Mouse (Mus musculus) cerebellum, postnatal 36 days (tissue): ENCODE results near the gene Plcg1.

ENCODE experiments used
- DNase-seq, 2 experiments: peaks; one replicate each; pipeline ENCODE4 v3.0.0; 2021 to 2022; ENCODE audit warnings: mixed read lengths in 2 of 2

The Plcg1 gene

DNA sequence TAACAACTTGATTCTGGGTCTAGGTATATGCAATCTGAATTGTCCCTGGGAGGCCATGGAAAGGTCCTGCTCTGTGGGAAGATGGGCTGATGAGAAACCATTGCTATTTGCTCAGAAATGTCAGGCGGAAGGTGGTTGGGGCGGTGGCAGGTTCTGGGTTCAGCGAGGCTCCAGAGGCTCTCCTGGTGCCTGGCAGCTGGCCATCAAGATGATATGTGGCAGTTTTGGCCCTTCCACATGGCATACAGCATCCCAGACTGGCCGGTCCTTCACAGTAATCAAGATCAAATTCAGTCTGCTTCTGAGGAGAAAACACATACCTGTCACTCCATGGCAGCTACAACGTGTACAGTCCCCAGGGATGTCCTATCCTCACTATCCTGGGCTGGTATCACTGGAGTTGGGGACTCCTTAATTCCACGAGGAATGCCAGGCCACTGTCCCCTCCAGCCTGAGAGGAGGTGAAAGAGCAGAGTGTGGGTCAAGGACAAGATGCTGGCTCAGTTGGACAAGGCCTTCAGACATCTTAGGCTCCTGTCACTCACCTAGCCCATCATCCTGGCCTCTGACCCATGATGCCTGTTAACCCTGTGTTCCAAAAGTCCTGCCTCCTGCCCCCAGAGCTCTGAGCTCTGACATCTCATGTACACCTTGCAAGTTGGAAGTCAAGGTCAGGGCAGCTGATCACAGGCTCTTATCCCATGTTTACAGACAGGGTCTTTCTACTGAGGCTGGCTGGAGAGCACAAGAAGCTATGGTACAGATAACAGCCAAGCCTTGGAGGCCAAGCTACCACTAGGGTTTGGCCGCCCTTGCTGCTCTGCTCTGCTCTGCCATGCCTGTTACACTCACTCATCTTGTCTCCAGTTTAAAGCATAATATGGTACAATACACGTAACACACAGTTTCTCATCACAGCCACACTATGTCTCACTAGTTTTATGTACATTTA is 40.5 kb downstream of the Plcg1 start:
- DNase-seq, result peak; percentile 45 to 55

- no peak for DNase-seq
These were observed 46.9 kb downstream of the Plcg1 start for GRCm38 (mm10) chr2:160778034-160778433.

DNA sequence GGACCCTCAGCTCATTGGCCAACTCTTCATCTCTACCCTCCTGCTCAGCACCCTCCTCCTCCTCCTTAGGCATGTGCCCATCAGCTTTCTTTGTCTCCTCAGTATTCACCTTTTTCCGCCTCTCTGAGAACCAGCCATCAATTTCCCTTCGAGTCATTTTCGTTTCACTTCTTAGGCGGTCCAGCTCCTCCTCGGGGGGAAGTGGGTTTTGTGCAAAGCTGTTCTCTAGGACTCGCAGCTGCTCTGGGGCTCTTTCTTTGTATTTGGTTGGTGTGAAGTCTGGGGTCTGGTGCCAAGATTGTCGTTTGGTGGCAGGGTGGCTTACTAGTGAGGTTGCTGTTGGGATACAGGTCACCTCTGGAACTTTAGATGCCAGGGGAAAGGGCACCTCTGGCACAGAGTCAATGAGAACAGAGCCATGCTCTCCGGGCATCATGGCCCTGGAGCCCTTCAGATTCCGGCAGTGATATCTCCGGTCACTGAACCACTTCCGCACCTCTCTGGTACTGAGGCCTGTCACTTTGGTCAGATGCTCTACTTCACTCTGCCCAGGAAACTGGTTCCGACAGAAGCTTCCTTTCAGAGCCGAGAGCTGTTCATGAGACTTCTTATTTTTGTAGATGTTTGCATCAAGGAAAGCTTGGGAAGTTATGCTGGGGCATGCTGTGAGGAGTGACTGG is 49.2 kb downstream of the Plcg1 start:
- DNase-seq, result no peak

- peak; percentile 42 to 44 for DNase-seq
These were observed 49.7 kb downstream of the Plcg1 start for GRCm38 (mm10) chr2:160780834-160781219.

DNA sequence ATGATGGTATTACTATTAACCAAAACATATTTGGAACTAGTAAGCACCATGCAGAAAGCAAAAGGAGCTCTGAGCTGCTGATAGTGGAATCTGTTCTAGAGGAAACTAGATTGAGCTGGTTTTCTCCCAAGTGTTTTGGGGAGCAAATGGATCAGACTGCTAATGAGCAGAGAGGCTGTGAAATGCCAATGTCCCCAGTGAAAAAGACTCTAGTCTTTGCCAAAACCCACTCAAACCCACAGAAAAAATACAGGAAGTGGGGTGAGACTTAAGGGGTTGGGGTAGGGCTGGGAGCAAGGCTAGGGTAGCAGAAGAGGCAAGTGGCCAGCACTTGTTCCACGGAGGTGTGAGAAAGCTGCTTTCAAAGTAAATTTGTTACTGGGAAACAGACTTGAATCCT is 55.2 kb downstream of the Plcg1 start:
- no peak for DNase-seq

- DNase-seq, result no peak
These were observed 57.9 kb downstream of the Plcg1 start for GRCm38 (mm10) chr2:160789046-160789445.

DNA sequence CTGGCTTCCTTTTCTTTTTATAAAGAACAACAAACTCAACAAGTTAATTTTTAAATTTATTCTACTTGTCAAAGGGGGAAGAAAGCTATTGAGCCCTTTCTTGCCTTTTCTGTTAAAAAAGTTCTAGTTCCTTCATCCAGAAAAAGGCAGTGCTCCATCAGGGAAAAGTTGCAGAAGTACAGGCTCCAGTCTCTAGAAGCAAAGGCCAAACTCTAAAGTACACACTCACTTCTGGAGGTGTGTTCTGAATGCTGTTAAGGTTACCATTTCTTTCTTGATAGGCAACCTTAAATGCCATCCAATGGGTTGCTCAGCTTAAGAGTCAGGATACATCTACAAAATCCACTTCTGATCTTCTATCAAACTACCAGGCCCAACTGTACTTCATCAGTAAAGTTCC is 58.6 kb downstream of the Plcg1 start:
- no peak for DNase-seq

DNA sequence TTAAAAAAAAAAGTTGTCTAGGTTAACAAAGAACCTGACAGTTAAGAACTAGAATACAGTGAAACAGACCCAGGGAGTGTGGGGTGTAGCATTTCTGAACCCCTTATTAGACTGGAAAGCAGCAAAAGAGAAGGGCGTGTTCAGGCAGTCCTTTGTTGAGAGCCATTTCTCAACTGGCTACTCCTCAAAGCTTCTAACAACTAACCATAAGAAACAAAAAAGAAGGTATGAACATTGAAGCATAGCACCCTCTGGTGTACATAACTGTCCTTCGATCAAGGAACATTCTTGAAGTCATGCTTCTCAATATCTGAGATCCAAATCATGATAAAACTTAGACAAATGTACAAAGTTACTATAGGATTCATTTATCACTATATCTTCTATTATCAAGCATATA is 62.0 kb downstream of the Plcg1 start:
- DNase-seq, result no peak

- DNase-seq, result peak; percentile 71 to 75
These were observed 65.9 kb downstream of the Plcg1 start for GRCm38 (mm10) chr2:160796973-160797372.

DNA sequence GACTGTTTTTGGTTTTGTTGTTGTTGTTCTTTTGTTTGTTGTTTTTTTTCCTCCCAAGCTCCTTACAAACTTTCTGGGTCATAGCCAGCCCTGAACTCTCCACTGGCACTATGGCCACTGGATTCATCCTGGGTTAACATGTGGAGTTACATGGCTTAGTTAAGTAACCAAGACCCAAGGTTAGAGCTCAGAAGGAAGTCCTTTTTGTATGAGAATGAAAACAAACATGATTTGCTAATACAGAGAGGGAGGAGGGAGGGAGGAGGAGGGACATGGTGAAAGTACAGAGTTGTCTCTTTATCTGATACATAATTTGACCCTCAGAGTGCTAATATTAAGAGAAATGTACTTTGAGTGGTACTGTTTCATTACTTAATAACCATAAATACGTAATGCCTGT is 67.1 kb downstream of the Plcg1 start:
- DNase-seq, result no peak

DNA sequence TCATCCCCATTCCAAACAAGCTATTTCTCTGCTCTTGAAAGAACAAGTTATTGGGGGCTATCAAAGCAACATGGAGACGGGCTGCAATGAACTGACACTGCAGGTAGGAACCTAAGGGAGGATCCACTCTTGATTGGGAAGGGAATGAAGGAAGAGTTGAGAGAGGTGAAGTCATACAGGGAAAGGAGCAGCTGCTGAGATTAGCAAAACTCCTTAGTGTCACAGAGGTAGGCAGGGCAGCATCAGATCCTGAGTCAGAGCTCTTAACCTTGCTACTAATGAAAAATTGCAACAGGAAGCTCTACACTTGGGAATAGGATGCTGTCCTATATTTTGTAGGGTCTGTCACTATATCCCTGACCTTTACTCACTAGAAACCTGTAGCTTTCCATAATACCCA is 69.9 kb downstream of the Plcg1 start:
- peak in 1 of 2 experiments; percentile 1 for DNase-seq

- DNase-seq, result peak in 1 of 2 experiments; percentile 1
These were observed 71.2 kb downstream of the Plcg1 start for GRCm38 (mm10) chr2:160802326-160802725.

DNA sequence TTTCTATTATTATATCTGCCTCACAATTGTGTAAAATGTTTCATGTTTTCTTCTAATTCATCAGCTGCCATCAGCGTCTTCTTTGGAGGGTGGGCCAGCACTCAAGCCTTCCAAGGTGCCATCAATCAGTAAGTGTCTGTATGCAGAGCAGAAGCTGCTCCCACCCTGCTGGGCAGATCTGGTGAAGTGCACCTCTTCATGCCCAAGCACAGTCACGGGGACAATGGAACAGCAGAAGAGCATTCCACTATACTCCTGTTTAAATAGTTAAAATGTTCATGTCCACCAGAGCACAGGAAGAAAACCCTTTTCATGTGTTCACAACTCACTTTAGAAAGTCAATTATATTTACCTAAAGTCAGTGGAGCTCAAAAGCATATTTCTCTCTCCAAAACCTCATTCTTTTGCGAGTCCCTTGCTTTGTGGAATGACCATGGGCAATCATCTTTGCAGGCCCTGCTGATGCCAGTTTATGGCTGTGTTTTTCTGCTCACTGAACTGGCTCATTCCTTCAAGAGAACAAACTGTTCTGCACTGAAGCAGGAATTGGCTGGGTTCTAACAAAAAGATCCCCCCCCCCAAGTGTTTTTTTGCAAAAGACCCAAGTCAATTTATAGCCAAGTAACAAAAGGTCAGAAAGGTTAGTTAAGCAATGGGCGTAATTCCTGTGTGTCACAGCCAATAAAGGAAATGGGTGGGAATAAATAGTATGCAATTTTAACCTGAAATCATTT is 73.9 kb downstream of the Plcg1 start:
- no peak for DNase-seq

- DNase-seq, result peak; percentile 31 to 35
These were observed 75.0 kb downstream of the Plcg1 start for GRCm38 (mm10) chr2:160806091-160806521.

DNA sequence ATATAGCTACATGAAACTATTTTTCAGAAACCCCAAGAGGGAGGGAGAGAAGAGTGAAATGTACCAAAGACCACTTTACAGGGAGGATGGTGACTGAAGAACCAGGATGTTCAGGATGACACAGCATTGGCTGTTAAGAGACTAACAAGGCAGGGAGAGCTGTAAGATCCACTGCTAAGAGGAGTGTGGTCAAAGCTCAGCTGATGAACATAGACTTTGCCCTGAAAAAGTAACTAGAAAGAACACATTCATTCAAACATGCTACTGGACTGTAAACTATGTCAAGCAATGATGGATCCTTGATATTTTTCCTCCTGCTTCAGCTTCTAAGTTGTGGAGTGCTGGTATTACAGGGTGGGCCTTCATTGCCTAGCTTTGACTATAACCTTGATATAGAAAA is 79.3 kb downstream of the Plcg1 start:
- no peak for DNase-seq

DNA sequence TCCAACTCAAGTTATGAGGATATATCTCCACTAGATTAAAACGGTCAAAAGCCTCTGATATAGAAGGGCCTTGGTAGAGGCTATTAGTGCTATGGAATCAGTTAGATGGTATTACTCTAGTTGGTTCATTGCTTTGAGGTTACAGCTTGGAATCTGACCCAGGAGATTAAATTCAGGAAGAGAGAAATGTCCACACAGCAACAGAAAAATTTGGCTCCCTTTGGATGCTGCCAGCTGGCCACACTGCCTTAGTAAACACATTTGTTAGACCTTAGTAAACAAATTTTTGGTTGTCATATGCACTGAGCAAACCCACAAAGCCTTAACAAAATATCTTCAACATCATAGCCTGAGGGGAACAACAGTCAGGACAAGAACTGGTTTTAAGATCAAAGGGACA is 79.7 kb downstream of the Plcg1 start:
- no peak for DNase-seq
